Mouse (Mus musculus) frontal cortex, postnatal 10 days (tissue): ENCODE results near the gene 1110065P20Rik.

Experiments
- DNase-seq, 2 experiments: peaks; one replicate each; pipeline ENCODE4 v3.0.0; 2022; ENCODE audit warnings: low spot score in 2 of 2, mixed read lengths in 1 of 2

Gene 1110065P20Rik

GRCm38 (mm10) chr4:124850933-124851658 lies at the start of gene 1110065P20Rik:
1110065P20Rik (minus strand) TSS chr4:124851196.
- DNase-seq = peak; percentile 70 to 75

GRCm38 (mm10) chr4:124899906-124900305 lies 48.9 kb upstream of the 1110065P20Rik start:
- no peak for DNase-seq

GRCm38 (mm10) chr4:124898428-124898827 lies 47.4 kb upstream of the 1110065P20Rik start:
- DNase-seq = no peak

GRCm38 (mm10) chr4:124894508-124895428 lies 43.8 kb upstream of the 1110065P20Rik start:
- DNase-seq = peak in 1 of 2 experiments; percentile 42

GRCm38 (mm10) chr4:124893769-124894168 lies 42.8 kb upstream of the 1110065P20Rik start:
- no peak for DNase-seq

GRCm38 (mm10) chr4:124890831-124891230 lies 39.8 kb upstream of the 1110065P20Rik start:
- no peak for DNase-seq

GRCm38 (mm10) chr4:124889935-124890334 lies 38.9 kb upstream of the 1110065P20Rik start:
- DNase-seq = no peak

- DNase-seq = no peak
Observed at GRCm38 (mm10) chr4:124888702-124889101, 37.7 kb upstream of the 1110065P20Rik start.

GRCm38 (mm10) chr4:124882151-124882729 lies 31.2 kb upstream of the 1110065P20Rik start:
- peak in 1 of 2 experiments; percentile 45 for DNase-seq

- DNase-seq = peak; percentile 82 to 87
Observed at GRCm38 (mm10) chr4:124881341-124881908, 30.4 kb upstream of the 1110065P20Rik start.

- DNase-seq = no peak
Observed at GRCm38 (mm10) chr4:124880599-124880998, 29.6 kb upstream of the 1110065P20Rik start, which contains the start of gene Epha10. Epha10 (plus strand) TSS chr4:124880899.

- DNase-seq = no peak
Observed at GRCm38 (mm10) chr4:124872719-124873118, 21.7 kb upstream of the 1110065P20Rik start.

- no peak for DNase-seq
Observed at GRCm38 (mm10) chr4:124861283-124862188, 10.5 kb upstream of the 1110065P20Rik start, which contains the start of gene Maneal. Maneal (minus strand) TSS chr4:124862171.

GRCm38 (mm10) chr4:124860446-124860845 lies 9.4 kb upstream of the 1110065P20Rik start:
- no peak for DNase-seq

GRCm38 (mm10) chr4:124858370-124858769 lies 7.4 kb upstream of the 1110065P20Rik start:
- DNase-seq = no peak

- no peak for DNase-seq
Observed at GRCm38 (mm10) chr4:124856294-124856693, 5.3 kb upstream of the 1110065P20Rik start.

- peak; percentile 90 to 94 for DNase-seq
Observed at GRCm38 (mm10) chr4:124850261-124850913, 609 bp downstream of the 1110065P20Rik start, which contains the start of gene Yrdc. Yrdc (plus strand) TSS chr4:124850679.

GRCm38 (mm10) chr4:124849631-124850260 lies 1.2 kb downstream of the 1110065P20Rik start:
- peak; percentile 72 to 83 for DNase-seq

- DNase-seq = peak; percentile 77 to 81
Observed at GRCm38 (mm10) chr4:124847573-124847972, 3.4 kb downstream of the 1110065P20Rik start.
